In the genomic region with DNA sequence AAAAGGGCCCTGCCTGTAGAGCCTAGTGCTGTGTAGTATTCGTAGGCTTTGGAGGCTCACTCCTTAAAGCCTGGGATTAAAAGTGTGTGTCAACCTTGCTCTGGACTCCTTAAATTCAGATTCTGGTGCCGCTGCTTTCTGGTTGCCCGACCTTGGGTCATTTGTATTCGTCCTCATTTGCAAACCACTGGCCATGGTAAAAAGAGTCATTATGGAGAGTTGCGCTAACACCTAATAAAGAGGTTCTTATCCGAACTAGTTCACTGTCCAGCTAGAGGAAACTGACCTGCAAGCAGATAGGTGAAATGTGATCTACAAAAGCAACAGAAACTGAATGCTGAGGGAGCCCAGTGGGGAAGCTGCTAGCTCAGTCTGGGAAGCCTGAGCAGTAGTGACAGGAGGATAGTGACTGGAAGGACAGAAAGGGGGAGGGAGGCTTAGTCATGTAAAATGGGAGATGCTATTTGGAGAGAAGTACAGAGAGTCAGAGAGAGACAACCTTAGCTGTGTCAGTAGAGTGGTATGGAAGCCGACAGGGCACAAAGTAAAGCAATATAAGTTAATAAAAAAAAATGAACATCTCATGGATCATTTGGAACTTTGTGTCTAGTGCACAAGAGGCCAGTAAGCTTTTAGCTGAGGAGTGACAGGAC, we compare ENCODE assay signal across 9 mouse cellular contexts. TPM values are rescaled to one million over a fixed set of nuclear protein-coding genes. Genes with fewer than 3 reads are reported as not detected.
A peak's percentile ranks its signal among the peaks of the same experiment; 100 is the strongest.
DNase-seq lines count a peak whose midpoint lies in the region; ATAC-seq lines count a peak whose summit lies in the region.
"Had no signal": no experiment of that assay in that cellular context is flagged by ENCODE, and none has a peak within 500 bp of the region (broad histone marks: within the 10 kb centered on the region; RNA-seq: fewer than 3 reads in every experiment).

No protein-coding gene starts in this region.

- DNase-seq in 3T3-L1 (ENCODE audit: low read depth, low spot score) = peak; percentile 23
- no peak for DNase-seq in spleen, postnatal 14 days (ENCODE audit: low spot score in 2 of 2)
- no peak for DNase-seq in adrenal gland, adult 8-10 months
- DNase-seq in spleen, adult 18-20 months = no peak
- DNase-seq: right cerebral cortex, postnatal 14 days had no signal

- peak overlapping the region; percentile 85 for H3K4me3 ChIP-seq in erythroblast, embryonic 14.5 days (replicated peaks)
- peak overlapping the region; percentile 78; the same call in 1 of the 2 replicates for H3K4me3 ChIP-seq in forebrain, embryonic 16.5 days (replicated peaks; ENCODE audit: low read length)
- H3K4me3 ChIP-seq in liver, embryonic 15.5 days (replicated peaks) = peak overlapping the region; percentile 84

- no peak for ATAC-seq in erythroblast, adult 5-6 weeks (replicated peaks; ENCODE audit: low FRiP score, poor library complexity, severe bottlenecking)
- no peak for ATAC-seq in forebrain, embryonic 16.5 days
- no peak for ATAC-seq in liver, embryonic 15.5 days (ENCODE audit: insufficient read depth)

- H3K4me2 ChIP-seq in forebrain, embryonic 16.5 days (ENCODE audit: low read length) = peak overlapping the region; percentile 94
- H3K4me2 ChIP-seq in liver, embryonic 15.5 days = peak overlapping the region; percentile 96

- WGBS in forebrain, embryonic 16.5 days = 51% methylated on average over 7 of the region's 7 CpGs
- WGBS in liver, embryonic 15.5 days (ENCODE audit: insufficient replicate concordance) = 64% methylated on average over 7 of the region's 7 CpGs

- peaks cover 15% of the 10 kb centered on the region for H3K36me3 ChIP-seq in erythroblast, embryonic 14.5 days (ENCODE audit: control insufficient read depth)
- H3K36me3 ChIP-seq in forebrain, embryonic 16.5 days (ENCODE audit: control insufficient read depth, insufficient read depth) = no peaks in the 10 kb centered on the region
- no peaks in the 10 kb centered on the region for H3K36me3 ChIP-seq in liver, embryonic 15.5 days (replicated peaks)

- peak overlapping the region; percentile 5; the same call in 1 of the 2 replicates for H3K9ac ChIP-seq in forebrain, embryonic 16.5 days (replicated peaks; ENCODE audit: low read depth, low read length)
- H3K9ac ChIP-seq in liver, embryonic 15.5 days = no peak overlapping the region

- peaks cover 69% of the 10 kb centered on the region for H3K4me1 ChIP-seq in erythroblast, embryonic 14.5 days (ENCODE audit: control insufficient read depth)
- H3K4me1 ChIP-seq in forebrain, embryonic 16.5 days (replicated peaks; ENCODE audit: control insufficient read depth, insufficient read depth, low read length) = peaks cover 48% of the 10 kb centered on the region
- peaks cover 83% of the 10 kb centered on the region for H3K4me1 ChIP-seq in liver, embryonic 15.5 days (replicated peaks)

- H3K27ac ChIP-seq in forebrain, embryonic 16.5 days (ENCODE audit: low read length) = no peak overlapping the region
- H3K27ac ChIP-seq in liver, embryonic 15.5 days (replicated peaks) = 0 out of 2 replicates have a peak overlapping the region, but pooled peaks have one; percentile 25

- H3K27me3 ChIP-seq in erythroblast, embryonic 14.5 days (ENCODE audit: control insufficient read depth) = no peaks in the 10 kb centered on the region
- no peaks in the 10 kb centered on the region for H3K27me3 ChIP-seq in forebrain, embryonic 16.5 days (replicated peaks; ENCODE audit: control insufficient read depth, insufficient read depth, low read length)
- no peaks in the 10 kb centered on the region for H3K27me3 ChIP-seq in liver, embryonic 15.5 days

- no peaks in the 10 kb centered on the region for H3K9me3 ChIP-seq in erythroblast, embryonic 14.5 days (ENCODE audit: control insufficient read depth, low read length)
- H3K9me3 ChIP-seq in forebrain, embryonic 16.5 days (ENCODE audit: control insufficient read depth, low read length) = no peaks in the 10 kb centered on the region
- H3K9me3 ChIP-seq in liver, embryonic 15.5 days (replicated peaks) = no peaks in the 10 kb centered on the region

RNA-seq across cellular contexts. Expression of gene Stk40, which starts 1.5 kb away (rescaled TPM):
- polyA plus RNA-seq in erythroblast, embryonic 14.5 days (2012) = 4.2 and 4.6 TPM in 2 replicates
- total RNA-seq in erythroblast, adult 5-6 weeks (2015; ENCODE audit: low replicate concordance) = 3.8 and 4.0 TPM in 2 replicates
- total RNA-seq in erythroblast, adult 5-6 weeks (2017; ENCODE audit: low replicate concordance) = 4.2 TPM in 2 replicates
- polyA plus RNA-seq in forebrain, embryonic 16.5 days (2015; fragmentation: Nextera tagmentation; extraction: Ambion mirVana) = 33.5 and 34.7 TPM in 2 replicates
- 13.1 and 15.5 TPM in 2 replicates for polyA plus RNA-seq in liver, embryonic 15.5 days (2015; fragmentation: Nextera tagmentation; extraction: Ambion mirVana)
- 10 to 100 TPM; 33.9 to 38.7 (median 37.6) TPM for total RNA-seq in adrenal gland, adult 8-10 months (2022)

RNA-seq across cellular contexts. Expression of gene Lsm10, which starts 8.8 kb away (rescaled TPM):
- 0.74 and 0.84 TPM in 2 replicates for polyA plus RNA-seq in erythroblast, embryonic 14.5 days (2012)
- 5.6 and 14.0 TPM in 2 replicates for total RNA-seq in erythroblast, adult 5-6 weeks (2015; ENCODE audit: low replicate concordance)
- total RNA-seq in erythroblast, adult 5-6 weeks (2017; ENCODE audit: low replicate concordance) = 2.0 and 6.5 TPM in 2 replicates
- polyA plus RNA-seq in forebrain, embryonic 16.5 days (2015; fragmentation: Nextera tagmentation; extraction: Ambion mirVana) = 60.2 and 60.6 TPM in 2 replicates
- polyA plus RNA-seq in liver, embryonic 15.5 days (2015; fragmentation: Nextera tagmentation; extraction: Ambion mirVana) = 25.5 and 26.7 TPM in 2 replicates
- total RNA-seq in adrenal gland, adult 8-10 months (2022) = 10 to 100 TPM; 22.3 to 33.2 (median 30.7) TPM

RNA-seq across cellular contexts. Expression of gene Eva1b, which starts 42.3 kb away (rescaled TPM):
- polyA plus RNA-seq in erythroblast, embryonic 14.5 days (2012) = 0.20 and 0.22 TPM in 2 replicates
- total RNA-seq in erythroblast, adult 5-6 weeks (2015; ENCODE audit: low replicate concordance) = not detected in 2 replicates
- not detected in 2 replicates for total RNA-seq in erythroblast, adult 5-6 weeks (2017; ENCODE audit: low replicate concordance)
- polyA plus RNA-seq in forebrain, embryonic 16.5 days (2015; fragmentation: Nextera tagmentation; extraction: Ambion mirVana) = 10.1 and 10.2 TPM in 2 replicates
- polyA plus RNA-seq in liver, embryonic 15.5 days (2015; fragmentation: Nextera tagmentation; extraction: Ambion mirVana) = 12.5 and 14.0 TPM in 2 replicates
- 10 to 100 TPM; 21.1 to 32.2 (median 27.0) TPM for total RNA-seq in adrenal gland, adult 8-10 months (2022)

RNA-seq across cellular contexts. Expression of gene Oscp1, which starts 46.9 kb away (rescaled TPM):
- polyA plus RNA-seq in erythroblast, embryonic 14.5 days (2012) = 0.02 TPM in 1 of 2 replicates, not detected in the other
- 1.2 and 3.3 TPM in 2 replicates for total RNA-seq in erythroblast, adult 5-6 weeks (2015; ENCODE audit: low replicate concordance)
- 2.0 and 5.8 TPM in 2 replicates for total RNA-seq in erythroblast, adult 5-6 weeks (2017; ENCODE audit: low replicate concordance)
- polyA plus RNA-seq in forebrain, embryonic 16.5 days (2015; fragmentation: Nextera tagmentation; extraction: Ambion mirVana) = 30.4 and 33.4 TPM in 2 replicates
- polyA plus RNA-seq in liver, embryonic 15.5 days (2015; fragmentation: Nextera tagmentation; extraction: Ambion mirVana) = 1.6 and 1.9 TPM in 2 replicates
- total RNA-seq in adrenal gland, adult 8-10 months (2022) = 10 to 100 TPM in 2 of 4 experiments, 1 to 10 TPM in 2; 7.5 to 20.9 (median 14.9) TPM

RNA-seq across cellular contexts. Expression of gene Sh3d21, which starts 58.0 kb away (rescaled TPM):
- 0.03 and 0.05 TPM in 2 replicates for polyA plus RNA-seq in erythroblast, embryonic 14.5 days (2012)
- total RNA-seq in erythroblast, adult 5-6 weeks (2015; ENCODE audit: low replicate concordance) = not detected in 2 replicates
- 0.09 and 0.70 TPM in 2 replicates for total RNA-seq in erythroblast, adult 5-6 weeks (2017; ENCODE audit: low replicate concordance)
- 0.87 and 1.2 TPM in 2 replicates for polyA plus RNA-seq in forebrain, embryonic 16.5 days (2015; fragmentation: Nextera tagmentation; extraction: Ambion mirVana)
- 1.4 and 1.6 TPM in 2 replicates for polyA plus RNA-seq in liver, embryonic 15.5 days (2015; fragmentation: Nextera tagmentation; extraction: Ambion mirVana)
- total RNA-seq in adrenal gland, adult 8-10 months (2022) = 1 to 10 TPM; 2.7 to 5.0 (median 4.3) TPM

Comparison
In these comparisons a context has a peak if more than half of its experiments do, and no peak if none do; other contexts are left out.
1. RNA of gene Lsm10, which starts 8.8 kb away (polyA plus RNA-seq): 60.2 to 60.6 TPM in forebrain, embryonic 16.5 days and 25.5 to 26.7 TPM in liver, embryonic 15.5 days; 0.74 to 0.84 TPM in erythroblast, embryonic 14.5 days; every median in the first group is over 10 times any median in the second.
2. Peak in every context shown above with its lines, with median percentiles within 50 percentile points of each other: H3K4me3 ChIP-seq.